Mouse (Mus musculus) R1 (cell line): Measurements from ENCODE around the gene Gstm1.
"Not testable (repeated sequence)": the region's sequence is repeated elsewhere in the genome, so short reads cannot be mapped to it uniquely, and the experiment has no call there.

Experiments used
- DNase-seq: peaks from one replicate; pipeline ENCODE4 v3.0.0-alpha.2; 2018; ENCODE audit warnings: low read depth, low spot score

Gene Gstm1

GRCm38 (mm10) chr3:108016468-108016867 lies 1.3 kb downstream of the Gstm1 start:
- DNase-seq = not testable (repeated sequence)

GRCm38 (mm10) chr3:108014974-108015346 lies 2.8 kb downstream of the Gstm1 start:
- DNase-seq = no peak

GRCm38 (mm10) chr3:108014098-108014973 lies 3.4 kb downstream of the Gstm1 start:
- DNase-seq = no peak

- DNase-seq = peak; percentile 35
Measured at GRCm38 (mm10) chr3:108013331-108013871, 4.4 kb downstream of the Gstm1 start.

- DNase-seq = peak; percentile 44
Measured at GRCm38 (mm10) chr3:108011558-108011957, 6.2 kb downstream of the Gstm1 start.

- DNase-seq = no peak
Measured at GRCm38 (mm10) chr3:108010286-108010685, 7.5 kb downstream of the Gstm1 start.

- DNase-seq = no peak
Measured at GRCm38 (mm10) chr3:108002021-108002420, 15.8 kb downstream of the Gstm1 start.

- DNase-seq = no peak
Measured at GRCm38 (mm10) chr3:107999491-107999890, 18.3 kb downstream of the Gstm1 start.

GRCm38 (mm10) chr3:107998591-107998990 lies 19.2 kb downstream of the Gstm1 start:
- DNase-seq = no peak

GRCm38 (mm10) chr3:107996576-107996975 lies 21.2 kb downstream of the Gstm1 start:
- peak; percentile 79 for DNase-seq

GRCm38 (mm10) chr3:107995974-107996373 lies 21.8 kb downstream of the Gstm1 start:
- DNase-seq = peak; percentile 93

GRCm38 (mm10) chr3:107986041-107986562 lies 31.7 kb downstream of the Gstm1 start, which contains the start of gene Gstm2:
TSS of gene Gstm2 (minus strand) at chr3:107986453.
- DNase-seq = peak; percentile 81

GRCm38 (mm10) chr3:107985141-107985540 lies 32.6 kb downstream of the Gstm1 start:
- DNase-seq = not testable (repeated sequence)

GRCm38 (mm10) chr3:107984471-107984870 lies 33.3 kb downstream of the Gstm1 start:
- DNase-seq = no peak

- no peak for DNase-seq
Measured at GRCm38 (mm10) chr3:107983771-107984170, 34.0 kb downstream of the Gstm1 start.

- DNase-seq = no peak
Measured at GRCm38 (mm10) chr3:107982726-107983125, 35.0 kb downstream of the Gstm1 start.

GRCm38 (mm10) chr3:107981261-107981660 lies 36.5 kb downstream of the Gstm1 start:
- peak; percentile 39 for DNase-seq

- DNase-seq = no peak
Measured at GRCm38 (mm10) chr3:107977691-107978090, 40.1 kb downstream of the Gstm1 start.

GRCm38 (mm10) chr3:107974237-107974636 lies 43.5 kb downstream of the Gstm1 start:
- no peak for DNase-seq

- DNase-seq = no peak
Measured at GRCm38 (mm10) chr3:107972070-107972469, 45.7 kb downstream of the Gstm1 start.

- DNase-seq = not testable (repeated sequence)
Measured at GRCm38 (mm10) chr3:107971101-107971500, 46.7 kb downstream of the Gstm1 start.

- DNase-seq = peak; percentile 36
Measured at GRCm38 (mm10) chr3:107968724-107969395, 48.9 kb downstream of the Gstm1 start, which contains the start of gene Gstm3. TSS of gene Gstm3 (minus strand) at chr3:107969283.
